Mouse (Mus musculus): ENCODE results near the gene Odf4. TPM values are rescaled to one million over a fixed set of nuclear protein-coding genes. Genes with fewer than 3 reads are reported as not detected.
"Not testable (repeated sequence)": the region's sequence is repeated elsewhere in the genome, so short reads cannot be mapped to it uniquely, and the experiment has no call there.

Gene Odf4
- polyA plus RNA-seq, 1 experiment: not detected

DNA sequence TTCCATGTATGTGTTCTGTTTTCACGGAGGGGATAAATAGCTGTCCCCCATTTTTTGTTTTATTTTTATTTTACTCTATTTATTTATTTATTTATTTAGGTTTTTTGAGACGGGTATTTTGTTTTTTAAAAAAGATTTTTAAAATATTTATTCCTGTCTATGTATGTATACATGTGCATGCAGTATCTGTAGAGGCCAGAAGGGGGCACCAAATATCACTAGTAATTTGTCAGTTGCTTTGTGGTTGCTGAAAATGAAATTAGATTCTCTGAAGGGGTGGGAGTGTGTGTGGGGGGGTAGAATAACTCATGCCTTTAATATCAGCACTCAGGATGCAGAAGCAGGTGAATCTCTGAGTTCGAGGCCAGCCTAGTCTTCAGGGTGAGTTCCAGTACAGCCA is 39.0 kb upstream of the Odf4 start:
- H3K4me3 ChIP-seq (ENCODE audit: insufficient read depth, low read length): no peak overlapping the region
- TF ChIP-seq CTCF (IDR thresholded peaks at IDR 0.05; ENCODE audit: borderline replicate concordance, insufficient read depth, low read length) (no peak), POLR2A (IDR thresholded peaks at IDR 0.05; ENCODE audit: low read depth, low read length) (no peak)
- no peak overlapping the region for H3K27ac ChIP-seq (ENCODE audit: insufficient read depth, low read length)
- H3K4me1 ChIP-seq (ENCODE audit: control insufficient read depth, insufficient read depth, low read length): no peaks in the 10 kb centered on the region

DNA sequence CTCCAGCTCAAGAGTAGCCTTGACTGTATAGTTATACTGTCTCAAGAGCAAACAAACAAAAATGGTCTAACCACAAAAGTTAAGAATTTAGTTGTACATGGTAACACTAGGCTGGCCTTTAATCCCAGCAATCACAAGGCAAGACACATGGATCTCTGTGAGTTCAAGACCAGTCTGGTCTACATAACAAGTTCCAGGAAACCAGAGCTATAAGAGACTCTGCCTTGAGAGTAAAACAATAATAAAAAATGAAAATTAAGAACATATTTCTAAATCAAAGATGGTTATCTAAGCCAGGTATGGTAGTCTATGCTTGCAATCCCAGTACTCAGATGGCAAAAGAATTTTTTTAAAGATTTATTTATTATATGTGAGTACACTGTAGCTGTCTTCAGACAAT is 38.2 kb upstream of the Odf4 start:
- no peak overlapping the region for H3K4me3 ChIP-seq (ENCODE audit: insufficient read depth, low read length)
- TF ChIP-seq CTCF (IDR thresholded peaks at IDR 0.05; ENCODE audit: borderline replicate concordance, insufficient read depth, low read length) (no peak), POLR2A (IDR thresholded peaks at IDR 0.05; ENCODE audit: low read depth, low read length) (no peak)
- no peak overlapping the region for H3K27ac ChIP-seq (ENCODE audit: insufficient read depth, low read length)
- no peaks in the 10 kb centered on the region for H3K4me1 ChIP-seq (ENCODE audit: control insufficient read depth, insufficient read depth, low read length)

DNA sequence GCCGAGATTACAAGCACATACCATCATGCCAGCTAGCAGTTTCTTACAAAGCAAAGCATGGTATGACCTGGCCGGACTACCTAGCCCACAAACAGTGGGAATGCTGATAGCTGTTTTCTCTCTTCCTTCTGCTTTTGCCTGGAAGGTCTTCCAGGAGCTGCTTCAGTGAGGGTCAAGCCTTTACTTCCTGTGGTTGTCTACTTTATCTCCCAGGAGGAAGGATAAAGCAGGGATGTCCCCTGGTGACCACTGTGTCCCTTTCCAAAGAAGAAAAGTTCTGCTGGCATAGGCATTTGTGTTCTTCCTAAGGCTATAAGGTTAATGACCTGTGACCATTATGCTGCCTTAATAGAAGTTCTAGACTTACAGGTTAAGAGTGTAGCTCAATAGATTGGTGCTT is 36.5 kb upstream of the Odf4 start:
- H3K4me1 ChIP-seq (ENCODE audit: control insufficient read depth, insufficient read depth, low read length): no peaks in the 10 kb centered on the region
- no peak overlapping the region for H3K27ac ChIP-seq (ENCODE audit: insufficient read depth, low read length)
- TF ChIP-seq CTCF (IDR thresholded peaks at IDR 0.05; ENCODE audit: borderline replicate concordance, insufficient read depth, low read length): no peak
- no peak for TF ChIP-seq POLR2A (IDR thresholded peaks at IDR 0.05; ENCODE audit: low read depth, low read length)
- no peak overlapping the region for H3K4me3 ChIP-seq (ENCODE audit: insufficient read depth, low read length)

DNA sequence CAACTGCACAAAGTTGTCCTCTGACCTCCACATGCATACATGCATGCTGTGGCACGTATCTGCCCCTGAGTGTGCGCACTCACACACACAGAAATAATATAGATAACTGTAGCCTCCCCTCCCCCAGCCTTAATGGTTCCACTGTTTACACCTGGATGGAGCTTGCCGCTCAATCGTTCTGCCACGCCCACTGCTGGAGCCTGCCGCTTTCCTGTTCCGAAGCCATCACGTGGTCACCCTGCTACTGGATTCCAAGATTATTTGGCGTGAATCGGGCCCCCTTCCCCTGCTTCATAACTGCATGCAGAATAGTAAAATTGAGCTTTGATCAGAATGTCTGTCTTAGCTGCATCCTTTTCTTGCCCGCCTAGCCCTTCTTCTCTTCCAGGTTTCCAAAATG is 35.3 kb upstream of the Odf4 start:
- H3K27ac ChIP-seq (ENCODE audit: insufficient read depth, low read length); H3K4me3 ChIP-seq (ENCODE audit: insufficient read depth, low read length); H3K4me1 ChIP-seq (ENCODE audit: control insufficient read depth, insufficient read depth, low read length): not testable (repeated sequence)

DNA sequence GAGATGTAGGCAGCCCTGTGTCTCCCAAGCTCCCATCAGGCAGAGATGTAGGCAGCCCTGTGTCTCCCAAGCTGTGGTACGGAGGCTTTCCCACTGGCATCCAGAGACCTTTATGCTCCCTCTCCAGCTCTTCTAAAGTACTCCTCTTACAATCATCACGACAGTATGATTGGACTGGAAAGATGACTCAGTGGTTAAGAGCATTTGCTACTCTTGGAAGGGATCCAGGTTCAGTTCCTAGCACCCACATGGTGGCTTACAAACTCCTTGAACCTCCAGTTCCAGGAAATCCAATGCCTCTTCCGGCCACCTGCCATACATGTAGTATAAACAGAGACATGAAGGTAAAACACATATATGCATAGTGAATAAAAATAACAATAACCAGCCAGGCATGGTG is 34.7 kb upstream of the Odf4 start:
- no peaks in the 10 kb centered on the region for H3K4me1 ChIP-seq (ENCODE audit: control insufficient read depth, insufficient read depth, low read length)
- TF ChIP-seq CTCF (IDR thresholded peaks at IDR 0.05; ENCODE audit: borderline replicate concordance, insufficient read depth, low read length) (no peak), POLR2A (IDR thresholded peaks at IDR 0.05; ENCODE audit: low read depth, low read length) (no peak)
- no peak overlapping the region for H3K27ac ChIP-seq (ENCODE audit: insufficient read depth, low read length)
- H3K4me3 ChIP-seq (ENCODE audit: insufficient read depth, low read length): no peak overlapping the region

DNA sequence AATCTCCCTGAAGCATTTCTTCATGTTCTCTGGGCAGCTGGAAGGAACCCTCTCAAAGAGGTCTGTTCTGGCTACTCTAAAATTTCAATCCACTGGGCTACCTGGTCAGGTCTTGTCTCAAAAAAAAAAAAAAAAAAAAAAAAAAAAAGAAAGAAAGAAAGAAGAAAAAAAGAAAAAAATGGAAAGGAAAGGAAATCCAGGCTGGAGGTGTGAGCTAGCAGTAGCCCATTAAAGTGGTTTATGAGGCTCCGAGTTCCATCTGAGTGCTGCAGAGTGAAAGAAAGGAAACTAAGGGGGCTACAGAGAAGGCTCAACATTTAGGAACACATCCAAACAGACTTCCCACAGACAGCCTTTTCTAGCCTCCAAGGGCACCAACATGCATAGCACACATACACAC is 31.1 kb upstream of the Odf4 start:
- no peaks in the 10 kb centered on the region for H3K4me1 ChIP-seq (ENCODE audit: control insufficient read depth, insufficient read depth, low read length)
- no peak for TF ChIP-seq CTCF (IDR thresholded peaks at IDR 0.05; ENCODE audit: borderline replicate concordance, insufficient read depth, low read length)
- TF ChIP-seq POLR2A (IDR thresholded peaks at IDR 0.05; ENCODE audit: low read depth, low read length): no peak
- no peak overlapping the region for H3K4me3 ChIP-seq (ENCODE audit: insufficient read depth, low read length)
- H3K27ac ChIP-seq (ENCODE audit: insufficient read depth, low read length): no peak overlapping the region

DNA sequence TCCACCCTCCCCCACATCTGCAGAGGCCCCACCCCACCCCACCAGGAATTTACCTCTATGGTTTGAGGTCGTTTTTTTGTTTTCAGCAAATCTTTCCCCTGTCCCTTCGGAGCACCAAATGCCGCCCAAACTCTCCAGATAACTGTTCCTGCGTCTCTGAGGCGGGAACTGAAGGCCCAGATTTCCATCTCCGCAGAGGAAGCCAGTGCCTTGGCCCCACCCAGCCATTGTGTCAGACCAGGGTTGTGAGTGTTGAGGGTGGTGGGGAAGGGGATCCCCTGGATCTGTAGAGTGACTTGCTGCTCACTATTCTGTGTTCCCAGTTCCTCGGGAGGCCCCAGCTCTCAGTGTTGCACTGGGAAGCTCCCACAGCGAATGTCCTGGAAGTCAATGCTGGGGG is 30.4 kb upstream of the Odf4 start, which contains the start of gene Arhgef15:
Gene Arhgef15 (minus strand): TSS at position 173 of the 400 bp plus-strand sequence.
- TF ChIP-seq CTCF (IDR thresholded peaks at IDR 0.05; ENCODE audit: borderline replicate concordance, insufficient read depth, low read length) (no peak), POLR2A (IDR thresholded peaks at IDR 0.05; ENCODE audit: low read depth, low read length) (no peak)
- no peak within 1 kb of the TSS for H3K4me3 ChIP-seq (ENCODE audit: insufficient read depth, low read length)
- no peaks in the 10 kb centered on the region for H3K4me1 ChIP-seq (ENCODE audit: control insufficient read depth, insufficient read depth, low read length)
- no peak within 1 kb of the TSS for H3K27ac ChIP-seq (ENCODE audit: insufficient read depth, low read length)

DNA sequence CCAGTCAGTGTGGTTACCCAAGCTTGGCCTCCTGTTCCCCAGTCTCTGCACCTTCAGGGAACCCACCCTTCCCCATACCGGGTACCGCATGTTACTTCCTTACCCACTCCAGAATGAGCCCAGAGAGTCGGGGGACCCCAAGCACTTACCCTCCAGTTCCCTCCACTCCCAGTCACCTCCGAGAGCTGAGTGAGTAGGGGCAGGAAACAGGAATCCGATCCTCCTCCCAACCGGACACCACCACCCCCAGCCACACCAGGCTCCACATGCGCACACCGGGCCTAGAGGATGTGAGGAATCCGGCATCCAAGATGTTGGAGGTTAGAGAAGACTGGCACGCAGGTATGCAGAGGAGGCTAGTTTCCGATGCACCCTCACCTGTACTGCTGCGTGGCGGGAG is 29.8 kb upstream of the Odf4 start:
- Histone ChIP-seq H3K4me1 (ENCODE audit: control insufficient read depth, insufficient read depth, low read length) (no peaks in the 10 kb centered on the region), H3K27ac (ENCODE audit: insufficient read depth, low read length) (no peak overlapping the region), H3K4me3 (ENCODE audit: insufficient read depth, low read length) (no peak overlapping the region)
- TF ChIP-seq POLR2A (IDR thresholded peaks at IDR 0.05; ENCODE audit: low read depth, low read length) (no peak), CTCF (IDR thresholded peaks at IDR 0.05; ENCODE audit: borderline replicate concordance, insufficient read depth, low read length) (no peak)

DNA sequence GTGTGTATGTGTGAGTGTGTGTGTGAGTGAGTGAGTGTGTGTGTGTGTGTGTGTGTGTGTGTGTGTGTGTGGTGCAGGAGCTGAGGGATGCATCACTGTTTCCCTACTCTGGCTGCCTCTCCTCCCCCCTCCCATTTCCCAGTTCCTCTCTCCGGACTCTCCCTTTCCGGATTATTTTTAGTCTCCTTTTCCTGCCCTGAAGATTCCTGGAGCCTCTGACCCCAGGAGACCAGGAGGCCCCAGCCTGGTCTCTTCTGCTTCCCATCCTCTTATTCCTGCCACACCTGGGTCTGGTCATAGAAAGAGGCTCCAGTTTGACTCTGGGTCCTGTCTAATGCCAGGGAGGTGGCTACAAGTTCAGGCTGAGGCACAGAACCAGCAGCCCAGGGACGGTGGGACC is 29.2 kb upstream of the Odf4 start:
- H3K4me1 ChIP-seq (ENCODE audit: control insufficient read depth, insufficient read depth, low read length): no peaks in the 10 kb centered on the region
- no peak overlapping the region for H3K4me3 ChIP-seq (ENCODE audit: insufficient read depth, low read length)
- H3K27ac ChIP-seq (ENCODE audit: insufficient read depth, low read length): no peak overlapping the region
- TF ChIP-seq POLR2A (IDR thresholded peaks at IDR 0.05; ENCODE audit: low read depth, low read length): no peak
- TF ChIP-seq CTCF (IDR thresholded peaks at IDR 0.05; ENCODE audit: borderline replicate concordance, insufficient read depth, low read length): no peak

DNA sequence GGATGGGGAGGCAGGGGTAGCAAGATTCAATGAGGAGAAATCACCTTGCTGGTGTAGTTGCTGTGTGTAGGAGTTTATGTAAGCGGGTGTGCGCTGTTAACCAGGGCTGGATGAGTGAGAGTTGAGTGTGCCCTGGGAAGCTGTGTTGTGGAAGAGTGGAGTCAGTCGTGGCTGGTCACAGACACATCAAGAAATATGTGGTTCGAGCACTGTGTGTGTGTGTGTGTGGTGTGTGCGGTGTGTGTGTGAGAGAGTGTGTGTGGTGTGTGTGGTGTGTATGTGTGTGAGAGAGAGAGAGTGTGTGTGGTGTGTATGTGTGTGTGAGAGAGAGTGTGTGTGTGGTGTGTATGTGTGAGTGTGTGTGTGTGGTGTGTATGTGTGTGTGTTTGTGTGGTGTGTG is 28.6 kb upstream of the Odf4 start:
- TF ChIP-seq POLR2A (IDR thresholded peaks at IDR 0.05; ENCODE audit: low read depth, low read length): no peak
- no peak for TF ChIP-seq CTCF (IDR thresholded peaks at IDR 0.05; ENCODE audit: borderline replicate concordance, insufficient read depth, low read length)

DNA sequence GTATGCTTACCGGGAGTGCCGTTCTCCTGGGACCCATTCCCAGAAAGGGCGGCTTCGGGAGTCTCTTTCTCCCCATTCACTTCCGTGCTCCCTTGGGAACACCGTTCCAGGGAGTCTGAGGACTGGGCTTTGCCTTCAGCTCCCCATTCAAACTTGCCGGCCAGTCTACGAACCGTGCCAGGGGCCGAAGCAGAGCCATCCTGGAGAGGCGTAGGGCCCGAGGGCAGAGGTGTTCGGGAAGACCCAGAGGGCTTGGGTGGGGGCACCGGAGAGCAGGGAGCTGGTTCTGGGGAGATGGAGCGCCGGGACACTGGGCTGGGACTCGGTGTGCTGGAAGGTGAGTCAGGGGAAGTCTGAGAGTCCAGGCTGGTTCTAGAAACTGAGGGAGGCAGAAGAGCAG is 27.5 kb upstream of the Odf4 start:
- no peak for TF ChIP-seq POLR2A (IDR thresholded peaks at IDR 0.05; ENCODE audit: low read depth, low read length)
- no peak for TF ChIP-seq CTCF (IDR thresholded peaks at IDR 0.05; ENCODE audit: borderline replicate concordance, insufficient read depth, low read length)
- H3K4me1 ChIP-seq (ENCODE audit: control insufficient read depth, insufficient read depth, low read length): no peaks in the 10 kb centered on the region
- peak overlapping the region; percentile 11; the same call in 1 of the 2 replicates for H3K4me3 ChIP-seq (ENCODE audit: insufficient read depth, low read length)
- no peak overlapping the region for H3K27ac ChIP-seq (ENCODE audit: insufficient read depth, low read length)

More for the DNA sequence above, 28.6 kb upstream of the Odf4 start:
- H3K27ac ChIP-seq (ENCODE audit: insufficient read depth, low read length): no peak overlapping the region
- H3K4me1 ChIP-seq (ENCODE audit: control insufficient read depth, insufficient read depth, low read length): no peaks in the 10 kb centered on the region
- no peak overlapping the region for H3K4me3 ChIP-seq (ENCODE audit: insufficient read depth, low read length)

Measured in embryonic fibroblast, embryonic 13.5 days (primary cell).